Mouse (Mus musculus) limb, embryonic 10.5 days (tissue): ENCODE measurements around the gene Zfand4. TPM values are rescaled to one million over a fixed set of nuclear protein-coding genes. Genes with fewer than 3 reads are reported as not detected.
"Not testable (repeated sequence)": the region's sequence is repeated elsewhere in the genome, so short reads cannot be mapped to it uniquely, and the experiment has no call there.

ENCODE experiments used
- DNase-seq: peaks from one replicate; pipeline ENCODE4 v3.0.0-alpha.2; 2017; ENCODE audit warnings: low spot score
- H3K27ac ChIP-seq: fragments of 300-500 bp; sonication (generic); 2 replicates; pipeline ENCODE4 v1.5.1; 2016; ENCODE audit warnings: mild to moderate bottlenecking
- H3K27me3 ChIP-seq: fragments of 300-500 bp; sonication (generic); 2 replicates; pipeline ENCODE4 v1.6.1; 2016; ENCODE audit warnings: low read depth, mild to moderate bottlenecking; ENCODE audit not compliant: poor library complexity, severe bottlenecking
- H3K36me3 ChIP-seq: fragments of 300-500 bp; sonication (generic); 2 replicates; pipeline ENCODE4 v1.6.1; 2016; ENCODE audit warnings: mild to moderate bottlenecking, moderate library complexity
- H3K4me1 ChIP-seq: fragments of 300-500 bp; sonication (generic); 2 replicates; pipeline ENCODE4 v1.6.1; 2016
- H3K4me3 ChIP-seq: fragments of 300-500 bp; sonication (generic); 2 replicates; pipeline ENCODE4 v1.5.1; 2016; ENCODE audit warnings: mild to moderate bottlenecking, moderate library complexity
- H3K9me3 ChIP-seq: fragments of 300-500 bp; sonication (generic); replicated peaks from 2 replicates; pipeline ENCODE4 v1.6.1; 2016; ENCODE audit warnings: mild to moderate bottlenecking
- WGBS: fragments of 180-500 bp; shearing (Covaris S2); methylation state at CpG from one replicate; pipeline ENCODE4 v1.1.7; 2016; 5-methylcytosine and 5-hydroxymethylcytosine counted together
- polyA plus RNA-seq: library from polyadenylated mRNA; unstranded; fragments of >200 nt; fragmentation: Nextera tagmentation; extraction: Ambion mirVana; gene quantifications from 2 replicates; pipeline ENCODE4 v1.2.1, GENCODE M21; 2016

Gene Zfand4
- 4.7 and 6.3 TPM in 2 replicates for polyA plus RNA-seq

DNA sequence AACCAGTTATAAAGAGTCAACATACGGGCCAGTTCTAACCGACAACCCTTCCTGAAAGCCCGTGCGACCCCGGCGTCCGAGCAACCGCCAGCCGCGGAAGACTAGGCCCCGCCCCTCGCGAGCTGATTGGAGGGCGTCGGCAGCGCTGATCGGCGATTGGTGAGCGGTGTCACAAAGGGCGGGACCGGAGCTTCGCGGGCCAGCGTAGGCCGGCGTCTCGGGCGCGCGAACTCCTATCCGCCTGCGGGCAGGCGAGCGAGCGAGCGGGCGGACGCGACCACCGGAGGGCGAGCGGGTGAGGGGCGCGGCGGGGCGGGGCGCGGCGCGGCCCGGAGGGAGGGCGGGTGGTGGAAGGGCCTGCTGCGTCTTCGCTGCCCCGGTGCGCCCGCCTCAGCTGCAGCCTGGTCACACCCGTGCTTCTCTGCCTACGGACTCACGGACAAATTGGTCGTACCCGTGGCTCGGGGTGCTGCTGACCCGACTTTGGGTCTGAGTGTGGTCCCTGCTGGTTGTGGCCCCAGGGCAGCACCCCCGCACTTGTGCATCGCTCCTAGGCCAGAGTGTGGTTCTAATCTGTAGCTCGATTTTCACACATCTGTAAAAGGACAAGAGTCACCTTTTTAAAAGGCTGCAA, at the start of gene Zfand4:
Gene Zfand4, plus strand, starts transcription at position 205 of the 634 bp plus-strand sequence.
- peak; percentile 96 for DNase-seq
- peak within 1 kb of the TSS; percentile 94 for H3K27ac ChIP-seq
- peaks cover 13% of the 10 kb centered on the region for H3K4me1 ChIP-seq
- peaks cover 33% of the 10 kb centered on the region for H3K36me3 ChIP-seq
- no peaks in the 10 kb centered on the region for H3K9me3 ChIP-seq
- H3K27me3 ChIP-seq: no peaks in the 10 kb centered on the region
- H3K4me3 ChIP-seq: peak within 1 kb of the TSS; percentile 76
- under 1% methylated on average over 64 of the region's 67 CpGs for WGBS

DNA sequence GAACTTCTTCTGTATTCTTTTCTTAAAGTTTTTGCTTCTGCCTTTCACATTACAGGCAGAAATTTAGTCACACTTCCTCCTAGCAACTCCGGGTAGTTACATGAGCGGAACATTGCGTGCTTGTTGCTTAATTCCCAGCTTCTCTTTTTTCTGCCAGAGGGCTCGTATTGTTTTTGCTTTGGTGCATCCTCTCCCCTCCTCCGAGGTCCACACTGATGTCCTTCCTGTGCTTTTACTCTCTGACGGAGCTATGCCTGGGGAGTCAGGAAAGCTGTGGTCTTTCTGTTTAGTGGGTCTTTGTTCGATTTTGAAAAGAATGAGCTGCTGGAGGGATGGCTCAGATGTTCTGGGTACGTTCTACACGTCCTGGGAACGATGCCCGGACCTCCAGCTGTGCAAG, 36.3 kb upstream of the Zfand4 start:
- WGBS: 91% methylated on average over 11 of the region's 11 CpGs

DNA sequence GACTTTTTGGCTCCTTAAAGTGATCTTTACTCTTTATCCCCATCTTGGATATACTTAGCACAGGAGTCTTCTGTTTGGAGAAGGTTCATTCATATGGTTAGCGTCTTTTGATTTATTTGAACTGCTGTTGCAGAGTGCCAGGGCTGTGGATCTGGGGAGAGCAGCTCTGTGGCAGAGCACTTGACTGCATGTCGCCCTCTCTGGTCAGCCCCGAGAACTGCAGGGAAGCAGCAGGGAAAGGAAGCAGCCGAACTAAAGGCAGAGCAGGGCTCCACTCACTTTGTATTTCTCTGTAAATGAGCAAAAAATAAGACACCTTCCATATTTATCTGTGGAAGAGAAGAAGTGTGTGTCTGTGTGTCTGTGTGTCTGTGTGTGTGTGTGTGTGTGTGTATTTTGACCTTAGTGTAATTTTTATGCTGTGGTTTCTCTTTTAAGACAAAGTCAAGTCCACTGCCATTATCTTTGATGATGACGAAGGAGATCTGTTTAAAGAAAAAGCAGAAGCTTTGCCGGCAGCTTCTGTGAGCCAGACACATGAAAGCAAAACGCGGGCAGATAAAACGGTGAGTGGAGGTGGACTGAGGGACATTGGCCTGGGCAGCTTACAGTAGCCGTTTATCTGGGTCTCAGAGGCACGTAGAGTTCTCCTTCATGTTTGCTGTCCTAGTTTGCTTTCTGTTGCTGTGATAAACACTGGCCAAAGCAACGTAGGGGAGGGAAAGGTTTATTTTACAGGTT, 35.1 kb upstream of the Zfand4 start:
- H3K9me3 ChIP-seq: no peaks in the 10 kb centered on the region
- no peak overlapping the region for H3K27ac ChIP-seq
- H3K4me1 ChIP-seq: no peaks in the 10 kb centered on the region
- no peaks in the 10 kb centered on the region for H3K27me3 ChIP-seq
- WGBS: 66% methylated on average over 12 of the region's 12 CpGs
- H3K4me3 ChIP-seq: no peak overlapping the region
- peak; percentile 76 for DNase-seq
- peaks cover 86% of the 10 kb centered on the region for H3K36me3 ChIP-seq

More for the DNA sequence above, 36.3 kb upstream of the Zfand4 start:
- Histone ChIP-seq H3K27ac (no peak overlapping the region), H3K4me1 (no peaks in the 10 kb centered on the region), H3K9me3 (no peaks in the 10 kb centered on the region), H3K4me3 (no peak overlapping the region), H3K36me3 (peaks cover 85% of the 10 kb centered on the region), H3K27me3 (no peaks in the 10 kb centered on the region)
- no peak for DNase-seq

- H3K27ac ChIP-seq, DNase-seq, H3K4me1 ChIP-seq, H3K27me3 ChIP-seq, H3K9me3 ChIP-seq, H3K4me3 ChIP-seq: not testable (repeated sequence)
- H3K36me3 ChIP-seq: peaks cover 75% of the 10 kb centered on the region
- 89% methylated on average over 2 of the region's 2 CpGs for WGBS
Observed at GRCm38 (mm10) chr6:116234821-116235220, 29.2 kb upstream of the Zfand4 start.

GRCm38 (mm10) chr6:116235336-116235735, 28.7 kb upstream of the Zfand4 start:
- H3K4me3 ChIP-seq: no peak overlapping the region

DNA sequence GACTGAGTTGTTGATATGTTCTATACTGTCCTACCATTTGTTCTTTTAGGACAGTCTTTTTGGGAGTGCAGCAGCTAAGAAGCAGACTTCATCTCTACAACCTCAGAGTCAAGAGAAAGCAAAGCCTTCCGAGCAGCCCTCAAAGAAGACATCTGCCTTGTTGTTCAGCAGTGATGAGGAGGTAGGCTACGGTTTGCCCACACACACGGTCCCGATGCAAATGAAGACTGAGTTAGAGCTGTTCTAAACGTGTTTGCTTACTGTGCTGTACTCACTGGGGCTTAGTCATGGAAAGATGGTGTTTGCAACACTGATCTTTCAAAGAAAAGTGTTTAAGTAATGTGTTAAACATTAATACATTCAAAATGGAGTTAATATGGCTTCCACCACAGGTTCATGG, 25.9 kb upstream of the Zfand4 start:
- Histone ChIP-seq H3K4me3 (no peak overlapping the region), H3K9me3 (no peaks in the 10 kb centered on the region), H3K36me3 (peaks cover 76% of the 10 kb centered on the region), H3K4me1 (no peaks in the 10 kb centered on the region), H3K27ac (no peak overlapping the region), H3K27me3 (no peaks in the 10 kb centered on the region)
- WGBS: 92% methylated on average over 5 of the region's 5 CpGs
- DNase-seq: no peak

More at GRCm38 (mm10) chr6:116235336-116235735, 28.7 kb upstream of the Zfand4 start:
- WGBS: 95% methylated on average over 5 of the region's 5 CpGs
- Histone ChIP-seq H3K9me3 (no peaks in the 10 kb centered on the region), H3K27ac (no peak overlapping the region), H3K36me3 (peaks cover 77% of the 10 kb centered on the region), H3K27me3 (no peaks in the 10 kb centered on the region), H3K4me1 (no peaks in the 10 kb centered on the region)
- DNase-seq: no peak

GRCm38 (mm10) chr6:116240371-116240770, 23.7 kb upstream of the Zfand4 start:
- Histone ChIP-seq H3K9me3 (no peaks in the 10 kb centered on the region), H3K4me3 (no peak overlapping the region), H3K4me1 (no peaks in the 10 kb centered on the region), H3K36me3 (peaks cover 83% of the 10 kb centered on the region), H3K27me3 (no peaks in the 10 kb centered on the region), H3K27ac (no peak overlapping the region)
- whole genome bisulfite sequencing: 84% methylated on average over 2 of the region's 2 CpGs
- no peak for DNase-seq

- H3K27ac ChIP-seq: no peak overlapping the region
- no peaks in the 10 kb centered on the region; the same call in 1 of the 2 replicates for H3K4me1 ChIP-seq
- H3K9me3 ChIP-seq: no peaks in the 10 kb centered on the region
- WGBS: 96% methylated on average over 4 of the region's 4 CpGs
- no peaks in the 10 kb centered on the region for H3K27me3 ChIP-seq
- H3K4me3 ChIP-seq: no peak overlapping the region
- DNase-seq: no peak
- peaks cover 70% of the 10 kb centered on the region for H3K36me3 ChIP-seq
Observed at GRCm38 (mm10) chr6:116259649-116260048, 4.4 kb upstream of the Zfand4 start.

- H3K9me3 ChIP-seq: no peaks in the 10 kb centered on the region
- no peaks in the 10 kb centered on the region; the same call in 1 of the 2 replicates for H3K4me1 ChIP-seq
- no peak overlapping the region for H3K4me3 ChIP-seq
- H3K27me3 ChIP-seq: no peaks in the 10 kb centered on the region
- H3K27ac ChIP-seq: no peak overlapping the region
- no peak for DNase-seq
- 95% methylated on average over 5 of the region's 5 CpGs for WGBS
- peaks cover 63% of the 10 kb centered on the region for H3K36me3 ChIP-seq
Observed at GRCm38 (mm10) chr6:116260481-116260880, 3.5 kb upstream of the Zfand4 start.

GRCm38 (mm10) chr6:116262824-116263223, 1.2 kb upstream of the Zfand4 start:
- Histone ChIP-seq H3K4me1 (peaks cover 13% of the 10 kb centered on the region), H3K27ac (no peak overlapping the region), H3K27me3 (no peaks in the 10 kb centered on the region), H3K4me3 (no peak overlapping the region), H3K9me3 (no peaks in the 10 kb centered on the region), H3K36me3 (peaks cover 44% of the 10 kb centered on the region)
- DNase-seq: no peak
- WGBS: 97% methylated on average over 1 of the region's 1 CpGs

- DNase-seq: no peak
- Histone ChIP-seq H3K27ac (peak overlapping the region; percentile 94; the same call in 1 of the 2 replicates), H3K4me3 (peak overlapping the region; percentile 76), H3K27me3 (no peaks in the 10 kb centered on the region), H3K36me3 (peaks cover 29% of the 10 kb centered on the region), H3K9me3 (no peaks in the 10 kb centered on the region), H3K4me1 (peaks cover 13% of the 10 kb centered on the region)
- 88% methylated on average over 11 of the region's 11 CpGs for WGBS
Observed at GRCm38 (mm10) chr6:116264836-116265235, 814 bp downstream of the Zfand4 start.

- no peaks in the 10 kb centered on the region for H3K9me3 ChIP-seq
- H3K4me1 ChIP-seq: peaks cover 13% of the 10 kb centered on the region
- peaks cover 24% of the 10 kb centered on the region for H3K36me3 ChIP-seq
- no peaks in the 10 kb centered on the region for H3K27me3 ChIP-seq
- DNase-seq: no peak
- 83% methylated on average over 4 of the region's 4 CpGs for WGBS
- no peak overlapping the region for H3K27ac ChIP-seq
- H3K4me3 ChIP-seq: peak overlapping the region; percentile 36; the same call in 1 of the 2 replicates
Observed at GRCm38 (mm10) chr6:116265603-116266002, 1.6 kb downstream of the Zfand4 start.
